Mouse (Mus musculus): ENCODE measurements around the gene Sec61a2. TPM values are rescaled to one million over a fixed set of nuclear protein-coding genes. Genes with fewer than 3 reads are reported as not detected.

The Sec61a2 gene
- total and polyA plus RNA-seq, 3 experiments = 13.9 to 32.3 TPM; not detected in 1

DNA sequence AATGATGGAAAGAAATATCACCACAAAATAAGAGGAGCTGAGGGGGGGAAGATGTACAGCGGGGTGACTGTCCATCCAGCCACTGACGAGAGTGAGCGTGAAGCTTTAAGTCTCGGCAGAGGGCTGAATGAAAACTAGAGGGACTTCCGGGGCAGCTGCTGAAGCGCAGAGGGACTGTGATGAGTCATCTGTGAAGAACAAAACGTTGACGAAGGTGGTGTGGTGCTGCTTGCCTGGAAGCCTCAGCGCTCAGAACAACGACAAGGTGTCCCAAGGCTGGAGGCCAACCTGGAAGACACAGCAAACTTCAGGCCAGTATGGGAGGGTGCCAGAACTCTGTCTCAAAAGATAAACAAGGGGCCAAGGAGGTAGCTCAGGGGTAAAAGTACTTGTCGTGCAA lies 54.4 kb downstream of the Sec61a2 start:
- Histone ChIP-seq H3K79me2 (ENCODE audit: control insufficient read depth, insufficient read depth, low read length, poor library complexity) (peaks cover 21% of the 10 kb centered on the region), H3K9ac (ENCODE audit: control insufficient read depth, low read depth, low read length, poor library complexity, severe bottlenecking) (no peak overlapping the region), H3K4me1 (ENCODE audit: control insufficient read depth in 1 of 2, insufficient read depth in 2 of 2, low read length in 2 of 2) (no peaks in the 10 kb centered on the region; a peak in 1 of 4 replicates), H3K36me3 (ENCODE audit: control insufficient read depth in 1 of 2, insufficient read depth in 2 of 2, low read length in 2 of 2) (peaks cover 3 to 5% of the 10 kb centered on the region in 2 experiments; a peak in 3 of 4 replicates), H3K4me3 (ENCODE audit: control insufficient read depth in 1 of 2, insufficient read depth in 1 of 2, low read depth in 2 of 2, low read length in 2 of 2) (no peak overlapping the region), H3K27me3 (ENCODE audit: control insufficient read depth in 1 of 2, insufficient read depth in 2 of 2, low read length in 2 of 2) (no peaks in the 10 kb centered on the region), H3K27ac (ENCODE audit: control insufficient read depth, low read depth, low read length) (no peak overlapping the region), H3K9me3 (replicated peaks; ENCODE audit: insufficient read depth, low read length) (no peaks in the 10 kb centered on the region)
- no peak for TF ChIP-seq MYB (IDR thresholded peaks at IDR 0.05; ENCODE audit: low read depth, low read length)
- no peak for TF ChIP-seq TBP (IDR thresholded peaks at IDR 0.05; ENCODE audit: low read depth, low read length)
- TF ChIP-seq ETS1 (IDR thresholded peaks at IDR 0.05; ENCODE audit: low read depth, low read length) = no peak
- no peak for TF ChIP-seq MYC (IDR thresholded peaks at IDR 0.05; ENCODE audit: low read depth, low read length)
- no peak for TF ChIP-seq ELF1 (IDR thresholded peaks at IDR 0.05; ENCODE audit: low read depth, low read length)
- TF ChIP-seq MEF2A (IDR thresholded peaks at IDR 0.05; ENCODE audit: extremely low read depth, insufficient replicate concordance, low read depth, low read length, poor library complexity, severe bottlenecking) = no peak
- TF ChIP-seq GABPA (IDR thresholded peaks at IDR 0.05; ENCODE audit: low read depth, low read length) = no peak
- TF ChIP-seq BHLHE40 (IDR thresholded peaks at IDR 0.05; ENCODE audit: borderline replicate concordance, low read depth, low read length) = no peak
- TF ChIP-seq NELFE (IDR thresholded peaks at IDR 0.05; ENCODE audit: low read depth, low read length) = no peak
- no peak for DNase-seq (ENCODE audit: low read depth, low spot score)

DNA sequence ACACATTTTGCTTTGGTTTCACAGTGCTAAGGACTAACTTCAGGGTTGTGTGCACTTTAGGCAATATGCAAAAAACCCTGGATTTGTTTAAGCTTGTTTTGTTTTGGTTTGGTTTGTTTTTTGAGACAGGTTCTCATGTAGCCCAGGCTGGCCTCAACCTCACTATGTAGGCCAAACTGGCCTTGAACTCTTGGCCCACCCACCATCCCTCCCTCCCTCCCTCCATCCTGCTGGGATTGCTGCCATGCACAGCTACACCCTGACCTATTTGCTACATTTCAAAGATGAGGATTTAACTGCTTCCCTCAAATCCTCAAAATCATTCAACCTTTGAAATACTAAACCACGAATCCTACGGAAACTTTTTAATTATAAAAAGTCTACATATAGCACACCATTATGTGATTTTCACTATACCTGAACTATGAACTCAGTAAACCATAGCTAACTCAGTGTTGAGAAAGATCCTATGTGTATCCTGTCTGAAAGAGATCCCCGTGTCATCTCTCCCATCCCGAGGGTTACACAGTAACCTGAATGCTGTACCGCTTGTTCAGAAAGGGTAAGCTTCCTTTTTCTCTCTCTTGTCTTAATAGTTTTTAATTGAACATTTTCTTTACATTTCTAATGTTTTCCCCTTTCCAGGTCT lies 69.8 kb downstream of the Sec61a2 start:
- no peaks in the 10 kb centered on the region for H3K27me3 ChIP-seq (ENCODE audit: control insufficient read depth in 1 of 2, insufficient read depth in 2 of 2, low read length in 2 of 2)
- no peak overlapping the region for H3K4me3 ChIP-seq (ENCODE audit: control insufficient read depth in 1 of 2, insufficient read depth in 1 of 2, low read depth in 2 of 2, low read length in 2 of 2)
- H3K36me3 ChIP-seq (ENCODE audit: control insufficient read depth in 1 of 2, insufficient read depth in 2 of 2, low read length in 2 of 2) = peaks cover 11 to 12% of the 10 kb centered on the region in 2 experiments
- no peaks in the 10 kb centered on the region for H3K9me3 ChIP-seq (replicated peaks; ENCODE audit: insufficient read depth, low read length)
- no peaks in the 10 kb centered on the region for H3K79me2 ChIP-seq (ENCODE audit: control insufficient read depth, insufficient read depth, low read length, poor library complexity)
- H3K9ac ChIP-seq (ENCODE audit: control insufficient read depth, low read depth, low read length, poor library complexity, severe bottlenecking) = no peak overlapping the region
- no peak for TF ChIP-seq POLR2AphosphoS5 (IDR thresholded peaks at IDR 0.05; ENCODE audit: borderline replicate concordance, low read depth, low read length)
- TF ChIP-seq POLR2A (IDR thresholded peaks at IDR 0.05; ENCODE audit: control insufficient read depth in 1 of 2, insufficient read depth in 1 of 2, low read depth in 1 of 2, low read length in 2 of 2, poor library complexity in 1 of 2) = no peak
- TF ChIP-seq JUND (IDR thresholded peaks at IDR 0.05; ENCODE audit: low read depth, low read length) = no peak
- no peak for TF ChIP-seq USF1 (IDR thresholded peaks at IDR 0.05; ENCODE audit: low read depth, low read length)
- no peak for TF ChIP-seq NELFE (IDR thresholded peaks at IDR 0.05; ENCODE audit: low read depth, low read length)
- TF ChIP-seq MXI1 (IDR thresholded peaks at IDR 0.05; ENCODE audit: low read depth, low read length) = no peak
- TF ChIP-seq BHLHE40 (IDR thresholded peaks at IDR 0.05; ENCODE audit: borderline replicate concordance, low read depth, low read length) = no peak
- no peak for TF ChIP-seq SMC3 (IDR thresholded peaks at IDR 0.05; ENCODE audit: low read depth, low read length)
- TF ChIP-seq CHD2 (IDR thresholded peaks at IDR 0.05; ENCODE audit: low read length) = no peak
- TF ChIP-seq ZMIZ1 (IDR thresholded peaks at IDR 0.05; ENCODE audit: low read depth, low read length) = no peak
- no peak for TF ChIP-seq ZKSCAN1 (IDR thresholded peaks at IDR 0.05; ENCODE audit: low read depth, low read length)
- no peak for TF ChIP-seq MYC (IDR thresholded peaks at IDR 0.05; ENCODE audit: low read depth, low read length)
- no peak for TF ChIP-seq GATA1 (IDR thresholded peaks at IDR 0.05; ENCODE audit: low read depth, low read length)
- no peak for TF ChIP-seq POLR2AphosphoS2 (IDR thresholded peaks at IDR 0.05; ENCODE audit: low read length)
- TF ChIP-seq EP300 (IDR thresholded peaks at IDR 0.05; ENCODE audit: low read depth in 1 of 2, low read length in 2 of 2) = no peak
- no peak for TF ChIP-seq MAFK (IDR thresholded peaks at IDR 0.05; ENCODE audit: borderline replicate concordance, low read depth, low read length)
- H3K27ac ChIP-seq (ENCODE audit: control insufficient read depth, low read depth, low read length) = no peak overlapping the region
- no peak for DNase-seq (ENCODE audit: low read depth, low spot score)
- peaks cover 3 to 5% of the 10 kb centered on the region in 2 experiments; a peak in 3 of 4 replicates for H3K4me1 ChIP-seq (ENCODE audit: control insufficient read depth in 1 of 2, insufficient read depth in 2 of 2, low read length in 2 of 2)

Data from MEL (cell line).